Mouse (Mus musculus) C2C12 (cell line): ENCODE results near the gene Gm20388.

Experiments used
- CTCF ChIP-seq: IDR thresholded peaks from one replicate; pipeline ENCODE4 v1.5.1; 2011; ENCODE audit not compliant: control insufficient read depth, insufficient read depth, insufficient read length
- MAX ChIP-seq: IDR thresholded peaks from one replicate; pipeline ENCODE4 v1.6.1; 2011; ENCODE audit warnings: mild to moderate bottlenecking, control low read depth

DNA sequence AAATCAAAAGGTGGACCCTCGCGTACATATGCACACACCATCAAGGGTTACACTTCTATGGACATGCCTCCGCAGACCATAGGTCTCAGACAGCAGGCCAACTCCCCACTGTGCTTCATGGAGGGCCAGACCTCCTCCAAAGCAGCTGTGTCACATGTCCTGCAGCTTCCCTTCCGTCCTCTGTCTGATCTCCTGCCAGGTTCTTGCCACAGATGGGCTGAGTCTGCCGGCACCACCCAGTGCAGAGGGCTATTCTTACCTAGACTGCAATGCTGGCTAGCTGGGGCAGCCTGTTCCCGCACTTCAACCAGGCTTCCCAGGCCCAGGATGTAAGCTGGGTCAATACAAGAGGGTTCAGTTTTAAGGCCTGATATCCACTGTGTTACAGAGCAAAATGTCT lies 4464.5 kb downstream of the Gm20388 start:
- TF ChIP-seq CTCF: no peak
- no peak for TF ChIP-seq MAX
